Mouse (Mus musculus): ENCODE results near the gene Kmt5b.

Kmt5b gene

DNA sequence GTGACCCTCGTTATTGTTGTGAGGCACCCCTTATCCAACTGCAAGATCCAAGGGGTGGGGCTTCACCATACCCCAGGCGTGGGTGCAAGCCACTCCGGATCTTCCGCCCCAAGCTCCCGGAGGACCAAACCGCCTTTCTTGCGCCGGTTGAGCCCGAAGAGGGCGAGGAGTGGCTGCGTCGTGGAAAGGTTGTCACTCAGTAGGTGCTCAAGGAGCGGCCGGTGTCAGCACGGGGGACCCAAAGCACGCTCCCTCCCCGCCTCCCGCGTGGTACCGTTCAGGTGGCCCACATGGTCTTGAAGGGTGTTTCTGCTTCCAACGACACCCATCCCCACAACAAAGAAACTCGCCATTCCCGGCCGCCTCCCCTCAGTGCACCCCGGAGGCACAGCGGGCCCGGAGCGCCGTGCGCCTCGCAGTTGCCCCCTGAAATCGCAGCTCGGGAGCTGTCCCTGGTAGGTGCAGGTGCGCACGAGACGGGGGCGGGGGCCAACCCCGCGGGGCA, at the start of gene Kmt5b:
Gene Kmt5b, plus strand, starts transcription at position 146 of the 505 bp plus-strand sequence.
- ATAC-seq (ENCODE audit: low TSS enrichment) = peak; percentile 53; the same call in 1 of the 2 replicates

DNA sequence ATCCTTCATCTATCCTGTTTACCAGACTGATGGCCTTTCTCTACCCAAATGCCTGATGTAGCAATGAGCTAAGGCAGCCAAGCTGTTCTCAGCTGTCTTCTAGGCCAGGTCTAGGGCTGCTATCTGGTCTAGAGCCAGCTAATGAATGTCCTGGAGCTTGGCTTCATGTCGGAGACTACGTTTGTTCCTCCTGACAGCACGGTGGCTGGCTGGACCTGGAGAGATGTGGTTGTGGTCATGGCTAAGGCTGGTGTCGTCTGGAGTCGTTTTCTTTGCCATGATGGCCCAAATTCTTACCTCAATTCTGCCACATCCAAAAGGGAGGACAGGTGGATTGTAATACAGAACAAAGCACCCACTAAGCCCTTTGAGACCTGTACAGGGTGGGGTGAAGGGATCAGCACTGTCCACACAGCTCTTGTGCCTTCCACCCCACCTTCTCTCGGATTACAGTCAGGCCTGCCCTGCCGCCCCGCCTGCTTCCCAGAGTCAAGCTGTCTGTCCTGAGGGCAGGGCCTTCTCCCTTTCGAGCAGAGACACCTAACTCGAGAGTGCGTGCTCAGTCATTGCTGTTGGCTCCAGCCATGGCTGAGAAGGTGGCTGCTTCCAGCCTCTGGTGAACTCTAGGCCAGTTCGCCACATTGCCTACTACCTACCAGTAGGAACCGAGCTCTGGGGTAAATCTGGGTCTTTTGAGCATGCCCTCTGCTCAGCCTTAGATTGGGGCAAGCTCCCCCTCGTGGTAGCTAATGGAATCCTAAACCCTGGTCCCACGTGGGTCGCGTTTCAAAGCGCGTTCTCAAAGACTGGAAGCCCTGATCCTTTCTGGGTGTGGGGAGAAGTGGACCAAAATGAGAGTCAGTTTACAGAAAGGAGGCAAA, 48.5 kb upstream of the Kmt5b start:
- peak; percentile 69 for ATAC-seq (ENCODE audit: low TSS enrichment)

DNA sequence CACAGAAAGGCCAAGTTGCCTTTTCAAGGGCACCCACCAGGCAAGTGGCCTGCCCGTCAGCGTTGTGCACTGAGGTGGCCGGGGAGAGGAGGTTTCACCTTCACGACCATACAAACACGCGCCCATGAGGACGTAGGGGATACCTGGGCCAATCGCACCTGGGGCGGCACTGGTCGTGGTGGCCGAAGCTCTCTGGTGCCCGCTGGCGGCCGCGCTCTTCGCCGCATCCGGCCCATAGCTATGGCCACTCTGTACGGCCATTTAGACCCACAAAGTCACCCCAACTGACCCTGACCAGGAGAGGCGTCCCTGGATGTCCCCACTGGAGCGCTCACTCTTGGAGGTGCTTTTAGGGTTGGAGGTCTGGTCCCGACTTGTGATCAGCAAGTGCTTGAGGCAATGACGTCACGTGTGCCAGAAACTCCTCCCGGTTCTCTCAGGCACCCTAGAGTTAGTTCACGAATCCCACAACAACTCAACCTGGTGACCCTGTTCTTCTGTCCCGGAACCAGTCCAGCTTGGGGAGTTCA, 47.8 kb upstream of the Kmt5b start:
- ATAC-seq (ENCODE audit: low TSS enrichment) = peak; percentile 33; the same call in 1 of the 2 replicates

DNA sequence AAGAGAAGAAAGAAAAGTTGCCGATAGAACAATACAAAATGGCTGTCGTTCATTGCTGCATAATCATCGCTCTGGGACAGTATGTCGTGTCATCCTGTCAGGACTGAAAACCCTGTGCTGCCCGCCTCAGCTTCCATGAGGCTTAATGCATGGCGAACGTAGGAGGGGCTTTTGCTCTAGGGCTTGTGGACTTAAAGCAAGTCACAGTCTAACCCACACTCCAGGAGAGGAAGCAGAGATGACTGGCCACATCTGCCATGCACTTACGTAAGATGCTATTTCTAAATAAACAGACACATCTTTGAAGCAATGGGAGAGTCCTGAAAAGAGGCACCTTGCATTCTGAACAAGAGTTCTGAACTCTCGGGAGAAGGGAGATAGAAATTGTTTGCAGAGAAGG, 44.1 kb upstream of the Kmt5b start:
- ATAC-seq (ENCODE audit: low TSS enrichment) = no peak

DNA sequence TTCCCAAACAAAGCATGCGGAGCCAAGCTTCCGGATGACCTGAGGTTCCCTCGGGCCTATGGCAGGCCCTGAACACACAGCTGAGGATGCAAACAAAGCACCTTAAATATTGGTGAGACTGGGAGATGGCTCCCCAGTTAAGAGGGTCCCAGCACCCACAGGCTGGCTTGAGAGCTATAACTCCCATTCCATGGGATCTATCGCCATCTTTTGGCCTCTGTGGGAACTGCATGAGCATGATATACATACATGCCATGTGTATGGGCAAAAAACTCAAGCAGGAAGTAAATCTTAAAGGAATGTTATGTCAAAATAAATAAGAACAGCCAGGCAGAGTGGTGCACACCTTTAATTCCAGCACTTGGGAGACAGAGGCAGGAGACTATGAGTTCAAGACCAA, 43.3 kb upstream of the Kmt5b start:
- ATAC-seq (ENCODE audit: low TSS enrichment) = no peak

DNA sequence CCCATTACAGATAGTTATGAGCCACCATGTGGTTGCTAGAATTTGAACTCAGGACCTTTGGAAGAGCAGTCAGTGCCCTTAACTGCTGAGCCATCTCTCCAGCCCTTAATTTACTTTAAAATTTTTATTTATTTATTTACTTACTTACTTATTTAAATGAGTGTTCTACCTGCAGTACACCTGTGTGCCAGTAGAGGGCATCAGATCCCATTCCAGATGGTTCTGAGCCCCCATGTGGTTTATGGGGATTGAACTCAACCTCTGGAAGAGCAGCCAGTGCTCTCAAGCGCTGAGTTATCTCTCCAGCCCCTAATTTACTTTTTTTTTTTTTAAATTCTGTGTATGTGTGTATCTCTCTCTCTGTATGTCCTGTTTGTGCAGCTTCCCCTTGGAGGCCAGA, 42.4 kb upstream of the Kmt5b start:
- ATAC-seq (ENCODE audit: low TSS enrichment) = no peak

DNA sequence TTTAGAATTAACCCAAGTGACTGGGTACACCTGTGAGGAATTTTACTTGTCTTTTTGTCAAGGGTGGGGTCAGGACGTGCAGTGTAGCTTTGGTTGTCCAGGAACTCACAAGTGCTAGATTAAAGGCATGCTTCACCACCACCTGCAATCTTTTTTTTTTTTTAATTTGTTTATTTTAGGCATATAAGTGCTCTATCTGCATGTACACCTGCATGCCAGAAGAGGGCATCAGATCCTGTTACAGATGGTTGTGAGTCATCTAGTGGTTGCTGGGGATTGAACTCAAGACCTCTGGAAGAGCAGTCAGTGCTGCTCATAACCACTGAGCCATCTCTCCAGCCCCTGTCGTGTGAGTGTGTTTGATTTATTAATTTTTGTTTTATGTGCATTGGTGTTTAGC, 38.3 kb upstream of the Kmt5b start:
- ATAC-seq (ENCODE audit: low TSS enrichment) = no peak

DNA sequence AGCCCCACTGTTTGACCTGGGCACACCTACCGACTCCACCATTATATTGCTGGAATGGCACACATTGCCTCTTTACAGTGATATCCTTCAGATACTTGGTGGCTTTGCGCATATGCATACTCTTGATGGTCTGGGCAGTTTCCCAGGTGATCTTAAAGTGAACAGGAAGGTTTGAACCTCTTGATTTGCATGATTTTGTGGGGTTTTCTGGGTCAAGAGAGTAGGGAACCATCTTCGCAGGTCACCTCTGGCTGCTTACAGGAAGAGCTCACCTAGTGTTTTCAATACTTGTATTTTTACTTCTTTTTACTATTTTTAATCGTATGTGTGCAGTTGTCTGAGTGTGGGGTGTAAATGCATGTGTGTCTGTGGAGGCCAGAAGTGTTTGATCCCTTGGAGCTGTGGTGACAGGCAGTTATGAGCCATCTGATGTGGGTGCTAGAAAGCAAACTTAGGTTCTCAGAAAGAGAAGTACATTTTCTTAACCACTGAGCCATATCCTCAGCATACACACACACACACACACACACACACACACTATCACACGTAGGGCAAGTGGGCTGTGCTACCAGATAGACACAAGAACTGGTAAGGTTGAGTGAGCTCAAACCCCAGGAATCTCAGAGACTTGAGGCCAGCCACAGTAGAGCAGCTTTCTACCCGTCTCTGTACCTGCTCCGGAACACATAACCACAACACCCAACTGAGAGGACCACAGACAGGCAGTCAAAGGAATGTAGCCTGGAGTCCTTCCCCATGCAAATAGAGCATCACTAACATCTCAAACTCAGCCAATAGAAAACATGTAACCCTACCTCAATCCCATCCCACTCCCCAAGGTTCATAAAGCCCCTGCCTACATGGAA, 36.2 kb upstream of the Kmt5b start:
- no peak for ATAC-seq (ENCODE audit: low TSS enrichment)

DNA sequence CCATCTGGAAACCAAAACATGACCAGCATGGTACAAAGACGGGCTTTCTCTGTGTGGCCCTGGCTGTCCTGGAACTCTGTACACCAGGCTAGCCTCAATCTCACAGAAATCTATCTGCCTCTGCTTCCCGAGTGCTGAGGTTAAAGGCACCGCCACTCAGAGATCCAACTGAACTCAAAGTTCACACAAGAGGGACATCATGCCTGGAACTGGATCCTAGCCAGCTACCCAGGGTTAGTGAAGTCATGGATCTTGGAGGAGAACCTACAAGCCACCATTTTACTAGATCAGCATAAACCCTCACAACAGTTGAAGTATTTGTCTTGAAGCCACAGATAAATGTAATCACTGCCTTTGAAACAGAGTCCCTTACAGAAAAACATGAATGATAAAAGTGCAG, 31.2 kb upstream of the Kmt5b start:
- ATAC-seq (ENCODE audit: low TSS enrichment) = no peak

DNA sequence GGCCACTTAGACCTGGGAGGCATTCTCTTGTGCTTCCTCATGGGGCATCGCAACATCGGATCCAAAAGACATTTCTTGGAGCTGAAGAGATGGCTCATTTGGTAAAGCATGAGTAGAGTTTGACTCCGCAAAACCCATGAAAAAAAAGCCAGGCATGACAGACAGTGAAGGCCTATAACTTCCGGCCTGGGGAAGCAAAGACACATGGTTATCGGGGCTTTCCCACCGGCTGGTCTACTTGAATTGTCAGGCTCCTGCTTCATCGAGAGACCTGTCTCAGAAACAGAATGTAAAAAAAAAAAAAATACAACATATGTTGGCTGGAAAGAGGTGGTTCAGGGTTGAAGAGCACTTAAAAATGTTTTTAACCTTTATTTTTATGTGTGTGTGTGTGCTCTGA, 27.6 kb upstream of the Kmt5b start:
- ATAC-seq (ENCODE audit: low TSS enrichment) = no peak

DNA sequence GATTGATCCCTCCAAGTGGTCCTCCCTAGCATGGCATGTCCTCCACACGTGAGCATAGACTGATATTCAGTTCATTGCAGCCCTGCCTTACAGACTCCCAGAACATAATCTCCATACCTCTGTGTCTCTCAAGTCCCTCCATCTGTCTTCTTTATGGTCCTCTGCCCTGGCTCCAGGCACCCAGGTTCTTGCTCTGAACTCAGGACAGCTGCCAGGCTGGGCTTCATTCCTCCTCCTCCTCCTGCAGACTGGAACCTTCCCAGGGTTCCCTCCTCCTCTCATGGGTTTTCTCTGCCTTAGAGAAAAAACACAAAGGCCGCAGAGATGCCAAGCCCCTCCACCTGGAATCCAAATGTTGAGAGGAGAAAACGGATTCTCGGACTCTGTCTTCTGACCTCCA, 24.5 kb upstream of the Kmt5b start:
- ATAC-seq (ENCODE audit: low TSS enrichment) = no peak

DNA sequence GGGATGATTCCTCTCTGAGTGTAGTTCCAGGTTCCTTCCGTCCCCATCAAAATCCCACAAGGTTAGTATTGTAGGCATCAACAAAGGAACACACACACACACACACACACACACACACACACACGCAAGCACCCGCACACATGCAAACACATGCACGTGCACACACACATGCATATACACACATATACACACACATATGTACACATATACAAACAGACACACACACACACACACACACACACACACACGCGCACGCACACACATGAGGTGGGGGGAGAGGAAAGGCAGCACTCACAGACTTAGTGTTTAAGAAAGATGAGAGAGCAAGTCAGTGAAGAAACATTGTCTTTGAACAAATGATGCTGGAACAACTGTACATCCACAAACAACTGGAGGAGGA, 23.9 kb upstream of the Kmt5b start:
- ATAC-seq (ENCODE audit: low TSS enrichment) = no peak

DNA sequence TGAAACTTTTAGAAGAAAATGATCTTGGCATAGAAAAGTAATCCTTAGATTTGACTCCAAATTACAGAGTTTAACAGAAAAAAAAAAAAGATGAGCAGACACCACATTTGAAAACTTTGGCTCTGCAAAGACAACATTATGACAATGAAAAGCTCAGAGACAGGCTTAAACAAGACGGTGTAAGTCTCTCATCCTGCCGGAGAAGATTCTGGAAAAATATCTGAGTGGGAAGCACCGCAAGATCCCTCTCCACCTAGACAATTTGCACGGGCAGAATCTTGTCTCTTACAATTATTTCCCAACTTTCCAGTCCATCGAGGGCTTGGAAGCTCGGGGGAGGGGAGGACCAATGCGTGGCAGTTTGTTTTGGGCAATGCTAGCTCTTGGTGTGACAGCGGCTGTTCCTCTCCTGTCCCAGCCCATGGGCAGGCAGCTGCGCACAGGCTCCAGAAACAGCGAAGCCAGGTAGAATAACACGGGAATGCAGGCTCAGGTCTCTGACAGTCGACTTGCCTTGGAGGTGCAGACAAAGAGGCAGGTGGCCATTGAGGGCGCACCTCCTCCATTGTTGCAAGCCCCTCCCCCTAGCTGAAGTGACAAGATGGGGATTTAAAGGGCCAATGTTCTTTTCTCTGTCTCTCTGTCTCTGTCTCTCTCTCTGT, 23.2 kb upstream of the Kmt5b start:
- peak; percentile 69; the same call in 1 of the 2 replicates for ATAC-seq (ENCODE audit: low TSS enrichment)

DNA sequence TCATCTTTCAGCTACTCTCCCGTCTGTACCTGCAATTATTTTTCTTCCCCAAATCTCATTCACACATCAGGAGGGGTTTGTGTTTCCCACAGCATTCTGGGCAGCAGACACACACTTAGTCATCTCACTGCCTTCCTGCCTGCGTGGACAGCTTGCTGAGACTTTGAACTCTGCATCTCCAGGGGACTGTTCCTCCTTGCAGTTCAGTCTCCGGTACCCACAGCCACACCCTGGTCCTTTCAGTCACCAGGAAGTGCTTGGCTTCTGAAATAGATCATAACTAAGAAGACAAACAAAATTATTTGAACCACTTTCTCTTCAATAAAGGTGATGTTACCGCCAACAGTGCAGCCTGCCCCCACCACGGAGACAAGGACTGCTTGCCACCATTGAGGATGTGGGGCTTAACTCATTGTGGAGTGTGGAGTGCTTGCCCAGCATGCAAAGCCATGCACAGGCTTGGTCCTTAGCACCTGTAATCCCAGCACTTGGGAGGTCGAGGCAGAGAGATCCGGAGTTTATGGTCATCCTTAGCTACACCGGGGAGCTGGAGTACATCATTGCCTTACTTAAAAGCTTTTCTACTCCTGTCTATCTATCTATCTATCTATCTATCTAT, 14.5 kb upstream of the Kmt5b start:
- ATAC-seq (ENCODE audit: low TSS enrichment) = no peak

DNA sequence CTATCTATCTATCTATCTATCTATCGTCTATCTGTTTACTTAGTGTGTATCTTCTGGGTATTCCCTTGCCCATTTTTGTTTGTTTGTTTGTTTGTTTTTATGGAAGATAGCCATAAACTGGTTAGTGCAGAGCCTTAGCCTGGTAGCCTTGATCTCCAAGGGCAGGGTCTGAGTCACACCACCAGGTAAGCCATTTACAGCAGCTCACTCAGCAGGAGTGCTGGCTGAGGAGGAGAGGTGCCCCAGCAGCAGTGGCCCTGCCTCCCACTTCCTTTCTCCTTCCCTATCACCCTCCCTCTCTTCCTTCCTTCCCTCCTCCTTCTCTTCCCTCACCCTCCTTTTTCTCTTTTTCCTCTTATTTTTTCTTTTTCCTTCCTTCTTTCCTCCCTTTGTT, 14.0 kb upstream of the Kmt5b start:
- no peak for ATAC-seq (ENCODE audit: low TSS enrichment)

DNA sequence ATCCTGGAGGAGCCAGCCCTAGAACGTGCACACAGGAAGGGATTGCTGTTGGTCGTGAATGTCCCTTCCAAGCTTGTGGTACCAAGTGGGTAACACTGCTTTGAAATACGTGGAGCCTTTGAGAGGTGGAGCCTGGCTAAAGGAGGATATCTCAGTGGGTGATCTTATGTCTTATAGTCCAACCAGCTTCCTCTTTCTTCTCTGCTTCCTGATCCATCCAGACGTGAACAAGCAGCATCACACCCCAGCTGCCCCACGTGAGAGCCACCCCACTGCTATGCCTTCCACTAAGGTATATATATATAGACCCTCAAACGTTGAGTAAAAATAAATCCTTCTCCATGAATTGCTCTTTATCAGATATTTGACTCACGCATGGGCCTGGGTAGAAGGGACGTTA, 13.5 kb upstream of the Kmt5b start:
- no peak for ATAC-seq (ENCODE audit: low TSS enrichment)

DNA sequence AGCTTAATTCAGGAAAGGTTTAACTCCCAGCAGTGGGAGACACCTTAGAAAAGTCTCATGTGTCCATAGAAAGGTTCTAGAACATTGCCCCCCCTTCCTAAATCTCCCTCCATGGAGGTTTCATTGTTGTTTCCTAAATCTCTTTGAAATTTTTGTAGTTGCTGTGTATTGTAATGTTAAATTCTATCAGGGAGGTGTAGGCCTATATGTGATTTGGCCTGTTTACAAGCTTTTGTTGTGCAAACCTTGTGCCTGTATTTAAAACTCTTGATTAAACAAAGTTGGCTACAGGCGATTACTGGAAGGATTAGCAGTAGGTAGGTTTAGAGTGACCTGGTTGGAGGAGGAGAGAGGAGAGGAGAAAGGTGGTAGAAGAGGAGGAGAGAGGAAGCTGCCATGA, 9.4 kb upstream of the Kmt5b start:
- ATAC-seq (ENCODE audit: low TSS enrichment) = no peak

DNA sequence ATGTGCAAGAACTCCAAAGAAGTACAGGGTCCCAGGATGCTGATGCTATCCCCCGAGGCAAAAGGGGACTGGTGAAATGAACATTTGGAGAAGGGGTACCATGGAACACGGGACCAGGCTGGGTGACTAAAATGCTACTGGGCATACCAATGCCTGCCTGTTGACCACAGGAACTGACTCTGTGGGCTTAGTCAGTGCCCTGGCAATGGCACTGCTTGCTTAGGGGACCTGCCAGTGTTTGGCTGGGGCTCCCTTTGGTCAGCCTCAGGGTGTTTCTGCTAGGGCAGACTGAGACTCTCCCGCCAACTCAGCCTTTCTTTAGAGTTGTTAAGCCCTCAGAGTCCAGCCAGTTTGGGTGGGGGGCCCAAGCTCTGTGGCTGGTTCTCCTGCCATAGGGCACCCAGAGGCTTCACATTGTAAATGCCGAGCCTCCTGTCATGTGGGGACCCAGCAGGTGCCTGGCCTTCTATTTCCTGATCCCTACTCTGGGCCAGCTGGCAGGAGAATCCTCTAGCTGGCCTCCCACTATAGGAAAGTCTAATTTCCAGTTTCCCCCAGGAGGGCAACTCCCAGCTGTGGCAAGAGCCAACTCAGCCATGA, 1.9 kb upstream of the Kmt5b start:
- no peak for ATAC-seq (ENCODE audit: low TSS enrichment)

DNA sequence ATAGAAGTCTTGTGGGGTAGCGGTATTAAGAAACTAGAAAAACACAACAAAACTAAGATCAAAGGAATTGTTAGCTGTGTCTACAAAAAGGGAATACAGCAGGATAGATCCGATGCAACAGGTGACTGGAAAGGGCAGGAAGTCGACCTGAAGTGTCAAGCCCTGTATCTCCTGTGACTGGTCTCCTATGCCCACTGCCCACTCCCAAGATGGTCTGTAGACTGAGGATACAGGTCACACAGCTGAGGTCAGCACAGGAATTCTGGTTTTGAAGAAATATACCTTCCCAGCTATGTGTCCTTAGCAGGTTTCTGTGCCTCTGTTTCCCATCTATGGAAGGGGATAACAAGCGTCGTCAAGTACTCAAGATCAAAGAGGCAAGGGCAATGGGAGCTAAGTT, 843 bp upstream of the Kmt5b start:
- ATAC-seq (ENCODE audit: low TSS enrichment) = no peak

DNA sequence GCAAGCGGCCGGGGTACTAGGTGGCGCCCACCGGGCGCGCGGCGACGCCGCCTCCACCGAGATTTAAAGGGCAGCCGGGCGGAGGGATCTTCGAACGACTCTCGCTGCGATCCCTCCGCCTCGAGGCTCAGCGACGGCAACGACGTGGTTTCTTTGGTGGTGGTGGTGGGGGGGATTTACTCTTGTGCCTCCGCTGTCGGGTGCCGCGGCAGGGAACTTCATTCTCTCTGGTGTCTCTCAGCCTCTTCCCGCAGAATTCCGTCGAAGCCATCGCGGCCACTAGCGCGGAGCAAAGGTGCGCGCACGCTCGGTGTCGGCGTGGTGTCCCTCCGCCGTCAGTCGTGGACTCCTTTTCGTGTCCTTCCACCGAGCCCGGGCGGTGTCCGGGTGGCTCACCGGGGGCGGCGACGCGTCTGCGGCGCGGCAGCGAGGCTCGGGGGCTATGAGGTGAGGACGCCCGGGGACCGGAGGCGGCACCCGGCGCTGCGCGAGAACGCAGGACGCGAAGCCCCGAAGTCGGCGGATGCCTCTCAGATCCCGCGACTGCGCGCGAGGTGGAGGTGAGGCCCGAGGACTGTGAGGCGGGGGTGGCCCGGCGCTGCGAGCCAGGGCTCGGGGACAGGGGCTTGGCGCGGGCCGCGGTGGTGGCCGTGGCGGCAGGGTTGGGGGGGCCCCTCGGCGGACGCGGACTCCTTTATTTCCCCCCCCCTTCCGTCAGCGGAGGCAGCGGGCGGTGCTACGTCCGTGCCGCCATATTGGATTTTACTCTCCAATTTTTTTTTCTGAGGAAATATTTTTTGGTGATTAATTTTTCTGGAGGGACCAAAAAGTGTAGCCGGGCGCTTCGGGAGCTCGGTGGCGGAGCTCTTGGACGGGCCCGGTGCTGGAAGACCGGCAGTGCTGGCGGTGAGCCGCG, 818 bp downstream of the Kmt5b start:
- ATAC-seq (ENCODE audit: low TSS enrichment) = peak; percentile 39
